Mouse (Mus musculus): ENCODE measurements at regions not wholly inside any gene's neighbourhood (a gene's known extent, or its start where the extent isn't known, plus 50 kb on each side); places are given as distances from the start of the nearest gene placed in this dataset.

GRCm38 (mm10) chr12:51024057-51024743 is 323.7 kb upstream of the G2e3 start:
- Histone ChIP-seq H3K4me3 (ENCODE audit: low read depth, low read length) (no peak overlapping the region), H3K27me3 (ENCODE audit: control insufficient read depth, insufficient read depth, low read length) (no peaks in the 10 kb centered on the region), H3K27ac (ENCODE audit: low read depth, low read length) (no peak overlapping the region), H3K36me3 (ENCODE audit: control insufficient read depth, insufficient read depth, low read length) (no peaks in the 10 kb centered on the region), H3K4me2 (ENCODE audit: low read depth) (no peak overlapping the region), H3K4me1 (ENCODE audit: control insufficient read depth, insufficient read depth, low read length) (no peaks in the 10 kb centered on the region), H3K9ac (ENCODE audit: low read length) (no peak overlapping the region), H3K9me3 (ENCODE audit: control insufficient read depth, low read length) (no peaks in the 10 kb centered on the region)
- ATAC-seq (ENCODE audit: insufficient read depth, low FRiP score, low TSS enrichment) (no peak), DNase-seq (ENCODE audit: low spot score) (no peak)
- 94% methylated on average over 3 of the region's 3 CpGs for whole genome bisulfite sequencing

GRCm38 (mm10) chr12:51018185-51018584 is 329.7 kb upstream of the G2e3 start:
- WGBS: 94% methylated on average over 5 of the region's 5 CpGs
- no peak for ATAC-seq (ENCODE audit: insufficient read depth, low FRiP score, low TSS enrichment)
- Histone ChIP-seq H3K27me3 (ENCODE audit: control insufficient read depth, insufficient read depth, low read length) (no peaks in the 10 kb centered on the region), H3K4me2 (ENCODE audit: low read depth) (no peak overlapping the region), H3K36me3 (ENCODE audit: control insufficient read depth, insufficient read depth, low read length) (no peaks in the 10 kb centered on the region), H3K9ac (ENCODE audit: low read length) (no peak overlapping the region), H3K27ac (ENCODE audit: low read depth, low read length) (no peak overlapping the region), H3K4me3 (ENCODE audit: low read depth, low read length) (no peak overlapping the region), H3K4me1 (ENCODE audit: control insufficient read depth, insufficient read depth, low read length) (no peaks in the 10 kb centered on the region), H3K9me3 (ENCODE audit: control insufficient read depth, low read length) (no peaks in the 10 kb centered on the region)
- DNase-seq (ENCODE audit: low spot score): no peak

GRCm38 (mm10) chr12:51016081-51016480 is 331.8 kb upstream of the G2e3 start:
- Histone ChIP-seq H3K4me3 (ENCODE audit: low read depth, low read length) (no peak overlapping the region), H3K36me3 (ENCODE audit: control insufficient read depth, insufficient read depth, low read length) (no peaks in the 10 kb centered on the region), H3K9me3 (ENCODE audit: control insufficient read depth, low read length) (no peaks in the 10 kb centered on the region), H3K4me2 (ENCODE audit: low read depth) (no peak overlapping the region), H3K4me1 (ENCODE audit: control insufficient read depth, insufficient read depth, low read length) (no peaks in the 10 kb centered on the region), H3K27me3 (ENCODE audit: control insufficient read depth, insufficient read depth, low read length) (no peaks in the 10 kb centered on the region), H3K27ac (ENCODE audit: low read depth, low read length) (no peak overlapping the region), H3K9ac (ENCODE audit: low read length) (no peak overlapping the region)
- DNase-seq (ENCODE audit: low spot score) (no peak), ATAC-seq (ENCODE audit: insufficient read depth, low FRiP score, low TSS enrichment) (no peak)
- 94% methylated on average over 6 of the region's 6 CpGs for WGBS

GRCm38 (mm10) chr12:51009644-51010043 is 338.2 kb upstream of the G2e3 start:
- Histone ChIP-seq H3K36me3 (ENCODE audit: control insufficient read depth, insufficient read depth, low read length) (no peaks in the 10 kb centered on the region), H3K4me1 (ENCODE audit: control insufficient read depth, insufficient read depth, low read length) (no peaks in the 10 kb centered on the region), H3K4me3 (ENCODE audit: low read depth, low read length) (no peak overlapping the region), H3K9ac (ENCODE audit: low read length) (no peak overlapping the region), H3K9me3 (ENCODE audit: control insufficient read depth, low read length) (no peaks in the 10 kb centered on the region), H3K27ac (ENCODE audit: low read depth, low read length) (no peak overlapping the region), H3K4me2 (ENCODE audit: low read depth) (no peak overlapping the region), H3K27me3 (ENCODE audit: control insufficient read depth, insufficient read depth, low read length) (no peaks in the 10 kb centered on the region)
- WGBS: 67% methylated on average over 4 of the region's 4 CpGs
- ATAC-seq (ENCODE audit: insufficient read depth, low FRiP score, low TSS enrichment) (no peak), DNase-seq (ENCODE audit: low spot score) (no peak)

GRCm38 (mm10) chr12:51001722-51002592 is 345.9 kb upstream of the G2e3 start:
- Histone ChIP-seq H3K4me2 (ENCODE audit: low read depth) (peak overlapping the region; percentile 21), H3K9me3 (ENCODE audit: control insufficient read depth, low read length) (no peaks in the 10 kb centered on the region), H3K4me3 (ENCODE audit: low read depth, low read length) (no peak overlapping the region), H3K4me1 (ENCODE audit: control insufficient read depth, insufficient read depth, low read length) (peaks cover 17% of the 10 kb centered on the region), H3K36me3 (ENCODE audit: control insufficient read depth, insufficient read depth, low read length) (no peaks in the 10 kb centered on the region), H3K27me3 (ENCODE audit: control insufficient read depth, insufficient read depth, low read length) (no peaks in the 10 kb centered on the region), H3K9ac (ENCODE audit: low read length) (no peak overlapping the region), H3K27ac (ENCODE audit: low read depth, low read length) (no peak overlapping the region)
- WGBS: 19% methylated on average over 12 of the region's 12 CpGs
- ATAC-seq (ENCODE audit: insufficient read depth, low FRiP score, low TSS enrichment) (peak; percentile 60), DNase-seq (ENCODE audit: low spot score) (peak; percentile 39)

GRCm38 (mm10) chr12:51001096-51001495 is 346.8 kb upstream of the G2e3 start:
- no peak overlapping the region for H3K9ac ChIP-seq (ENCODE audit: low read length)
- no peaks in the 10 kb centered on the region for H3K27me3 ChIP-seq (ENCODE audit: control insufficient read depth, insufficient read depth, low read length)
- ATAC-seq (ENCODE audit: insufficient read depth, low FRiP score, low TSS enrichment) (no peak), DNase-seq (ENCODE audit: low spot score) (no peak)
- H3K4me3 ChIP-seq (ENCODE audit: low read depth, low read length): no peak overlapping the region
- 48% methylated on average over 4 of the region's 4 CpGs for WGBS
- H3K4me1 ChIP-seq (ENCODE audit: control insufficient read depth, insufficient read depth, low read length): peaks cover 17% of the 10 kb centered on the region
- no peaks in the 10 kb centered on the region for H3K9me3 ChIP-seq (ENCODE audit: control insufficient read depth, low read length)
- no peaks in the 10 kb centered on the region for H3K36me3 ChIP-seq (ENCODE audit: control insufficient read depth, insufficient read depth, low read length)
- H3K27ac ChIP-seq (ENCODE audit: low read depth, low read length): no peak overlapping the region
- no peak overlapping the region for H3K4me2 ChIP-seq (ENCODE audit: low read depth)

- Histone ChIP-seq H3K4me2 (ENCODE audit: low read depth) (no peak overlapping the region), H3K36me3 (ENCODE audit: control insufficient read depth, insufficient read depth, low read length) (no peaks in the 10 kb centered on the region), H3K9me3 (ENCODE audit: control insufficient read depth, low read length) (no peaks in the 10 kb centered on the region), H3K27ac (ENCODE audit: low read depth, low read length) (no peak overlapping the region), H3K9ac (ENCODE audit: low read length) (no peak overlapping the region), H3K27me3 (ENCODE audit: control insufficient read depth, insufficient read depth, low read length) (no peaks in the 10 kb centered on the region), H3K4me3 (ENCODE audit: low read depth, low read length) (no peak overlapping the region), H3K4me1 (ENCODE audit: control insufficient read depth, insufficient read depth, low read length) (peaks cover 17% of the 10 kb centered on the region)
- DNase-seq (ENCODE audit: low spot score) (no peak), ATAC-seq (ENCODE audit: insufficient read depth, low FRiP score, low TSS enrichment) (no peak)
- WGBS: 68% methylated on average over 18 of the region's 18 CpGs
Measured at GRCm38 (mm10) chr12:51000281-51001075, 347.4 kb upstream of the G2e3 start.

GRCm38 (mm10) chr12:50999295-51000237 is 348.3 kb upstream of the G2e3 start:
- H3K4me1 ChIP-seq (ENCODE audit: control insufficient read depth, insufficient read depth, low read length): peaks cover 17% of the 10 kb centered on the region
- no peak overlapping the region for H3K4me2 ChIP-seq (ENCODE audit: low read depth)
- no peak overlapping the region for H3K4me3 ChIP-seq (ENCODE audit: low read depth, low read length)
- no peak overlapping the region for H3K9ac ChIP-seq (ENCODE audit: low read length)
- no peaks in the 10 kb centered on the region for H3K36me3 ChIP-seq (ENCODE audit: control insufficient read depth, insufficient read depth, low read length)
- no peak overlapping the region for H3K27ac ChIP-seq (ENCODE audit: low read depth, low read length)
- no peaks in the 10 kb centered on the region for H3K27me3 ChIP-seq (ENCODE audit: control insufficient read depth, insufficient read depth, low read length)
- no peaks in the 10 kb centered on the region for H3K9me3 ChIP-seq (ENCODE audit: control insufficient read depth, low read length)
- peak; percentile 82 for ATAC-seq (ENCODE audit: insufficient read depth, low FRiP score, low TSS enrichment)
- 35% methylated on average over 20 of the region's 20 CpGs for WGBS
- peak; percentile 88 for DNase-seq (ENCODE audit: low spot score)

Measured in neural tube, embryonic 11.5 days (tissue).